Mouse (Mus musculus) brown adipose tissue, adult 24 weeks (tissue): ENCODE results near the gene Dcaf5. TPM values are rescaled to one million over a fixed set of nuclear protein-coding genes. Genes with fewer than 3 reads are reported as not detected.

Source experiments
- H3K27ac ChIP-seq: fragments of 200-500 bp; replicated peaks from 2 replicates; pipeline ENCODE4 v1.5.1; 2012; ENCODE audit warnings: low read depth, mild to moderate bottlenecking, low read length
- H3K4me1 ChIP-seq: fragments of 200-500 bp; 2 replicates; pipeline ENCODE4 v1.6.1; 2012; ENCODE audit warnings: low read length, mixed read lengths; ENCODE audit not compliant: control insufficient read depth, insufficient read depth, insufficient read length
- H3K4me3 ChIP-seq: fragments of 200-500 bp; 2 replicates; pipeline ENCODE4 v1.5.1; 2012; ENCODE audit warnings: low read depth, mild to moderate bottlenecking, low read length, moderate library complexity; ENCODE audit not compliant: insufficient read depth
- polyA plus RNA-seq: library from polyadenylated mRNA; stranded (reverse); fragments of >200 nt; gene quantifications from 2 replicates; pipeline ENCODE4 v1.2.4, GENCODE M21; 2012; ENCODE audit not compliant: missing spikeins, insufficient read depth, insufficient read length

The Dcaf5 gene
- polyA plus RNA-seq, 1 experiment: 15.5 TPM

DNA sequence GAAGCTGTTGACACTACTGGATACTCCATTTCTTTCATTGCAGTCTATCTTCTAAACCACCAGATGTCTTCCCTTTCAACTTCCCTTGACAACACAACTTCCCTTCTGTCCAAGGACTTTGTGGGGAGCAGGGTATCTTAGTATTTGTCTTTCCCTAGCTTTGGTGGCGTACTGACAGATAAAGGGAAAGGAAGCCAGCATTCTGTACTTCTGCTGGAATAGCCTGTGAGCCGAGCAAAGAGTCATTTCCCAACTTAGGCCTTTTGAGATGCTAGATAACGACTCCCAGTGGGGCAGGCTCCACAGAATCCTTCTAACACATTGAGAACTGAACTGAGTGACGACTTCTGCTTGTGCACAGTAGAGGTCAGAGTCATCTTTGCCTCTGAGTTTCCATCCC, 102.2 kb downstream of the Dcaf5 start:
- Histone ChIP-seq H3K27ac (no peak overlapping the region), H3K4me1 (peaks cover 11% of the 10 kb centered on the region), H3K4me3 (no peak overlapping the region)

GRCm38 (mm10) chr12:80331634-80332033, 104.8 kb downstream of the Dcaf5 start:
- H3K27ac ChIP-seq: no peak overlapping the region
- peaks cover 10% of the 10 kb centered on the region; the same call in 1 of the 2 replicates for H3K4me1 ChIP-seq
- H3K4me3 ChIP-seq: no peak overlapping the region

DNA sequence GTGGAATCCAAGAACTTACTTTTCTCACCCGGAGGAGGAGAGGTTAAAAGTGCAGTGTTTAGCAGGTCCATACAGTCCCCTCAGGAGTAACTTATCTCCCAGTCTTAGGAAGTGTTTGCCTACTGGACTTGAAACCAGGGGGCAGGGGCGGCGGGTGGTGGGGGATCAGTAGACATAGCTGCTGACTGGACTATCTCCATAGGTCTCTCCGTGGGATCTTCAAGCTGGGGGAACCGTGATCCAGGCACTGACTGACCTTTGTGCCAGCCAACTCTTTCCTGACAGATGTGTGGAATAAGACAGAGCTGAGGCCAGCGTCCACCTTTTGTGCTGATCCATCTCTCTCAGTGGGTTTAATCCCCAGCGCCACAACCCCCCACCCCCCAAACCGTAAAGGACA, 105.6 kb downstream of the Dcaf5 start:
- no peak overlapping the region for H3K4me3 ChIP-seq
- H3K4me1 ChIP-seq: peaks cover 14% of the 10 kb centered on the region; the same call in 1 of the 2 replicates
- no peak overlapping the region for H3K27ac ChIP-seq

GRCm38 (mm10) chr12:80329641-80330040, 106.8 kb downstream of the Dcaf5 start:
- Histone ChIP-seq H3K4me3 (no peak overlapping the region), H3K4me1 (peaks cover 22% of the 10 kb centered on the region), H3K27ac (no peak overlapping the region)

DNA sequence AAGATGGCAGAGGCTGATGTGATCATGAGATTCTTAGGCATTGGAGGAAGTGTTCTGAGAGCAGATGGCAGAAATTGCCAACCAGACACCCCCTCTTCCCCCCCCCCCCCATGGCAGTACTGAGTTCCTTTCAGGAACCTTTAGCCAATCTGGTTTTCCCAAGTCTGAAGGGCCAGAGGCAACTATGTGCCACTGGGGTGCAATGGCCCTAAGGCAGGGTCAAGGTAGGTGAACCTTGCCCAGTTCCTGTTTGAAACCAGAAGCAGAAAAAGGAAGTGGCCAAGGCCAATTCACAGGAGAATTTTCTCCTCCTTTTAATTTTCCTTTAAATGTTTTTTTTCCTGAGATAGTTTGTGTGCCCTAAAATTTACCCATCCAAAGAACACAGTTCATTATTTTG, 110.4 kb downstream of the Dcaf5 start:
- no peak overlapping the region for H3K4me3 ChIP-seq
- H3K27ac ChIP-seq: no peak overlapping the region
- peaks cover 23% of the 10 kb centered on the region for H3K4me1 ChIP-seq

DNA sequence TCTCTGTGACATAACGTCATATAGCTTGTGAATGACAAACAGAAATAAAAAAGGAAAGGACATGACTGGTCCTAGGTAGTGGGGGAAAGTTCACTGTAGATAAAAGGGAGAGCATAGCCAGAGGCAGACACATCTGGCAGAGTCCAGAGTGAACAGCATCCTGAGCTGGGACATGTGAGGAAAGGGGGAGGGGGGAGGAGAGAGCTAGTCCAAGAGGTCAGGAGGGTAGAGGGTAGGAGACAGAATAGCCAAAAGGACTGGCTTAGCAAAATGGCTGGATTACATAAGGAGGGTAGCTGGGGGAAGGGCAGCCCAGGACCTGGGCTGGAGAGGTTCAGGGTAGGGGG, 111.6 kb downstream of the Dcaf5 start:
- H3K4me1 ChIP-seq: peaks cover 27% of the 10 kb centered on the region
- H3K4me3 ChIP-seq: no peak overlapping the region
- H3K27ac ChIP-seq: peak overlapping the region; percentile 82

GRCm38 (mm10) chr12:80324051-80324784, 112.2 kb downstream of the Dcaf5 start:
- H3K27ac ChIP-seq: peak overlapping the region; percentile 82
- H3K4me3 ChIP-seq: no peak overlapping the region
- peaks cover 29% of the 10 kb centered on the region for H3K4me1 ChIP-seq

GRCm38 (mm10) chr12:80323371-80324050, 112.9 kb downstream of the Dcaf5 start:
- H3K27ac ChIP-seq: peak overlapping the region; percentile 82; the same call in 1 of the 2 replicates
- H3K4me3 ChIP-seq: no peak overlapping the region
- H3K4me1 ChIP-seq: peaks cover 29% of the 10 kb centered on the region

GRCm38 (mm10) chr12:80322494-80322893, 113.9 kb downstream of the Dcaf5 start:
- H3K27ac ChIP-seq: no peak overlapping the region
- peaks cover 29% of the 10 kb centered on the region for H3K4me1 ChIP-seq
- no peak overlapping the region for H3K4me3 ChIP-seq

DNA sequence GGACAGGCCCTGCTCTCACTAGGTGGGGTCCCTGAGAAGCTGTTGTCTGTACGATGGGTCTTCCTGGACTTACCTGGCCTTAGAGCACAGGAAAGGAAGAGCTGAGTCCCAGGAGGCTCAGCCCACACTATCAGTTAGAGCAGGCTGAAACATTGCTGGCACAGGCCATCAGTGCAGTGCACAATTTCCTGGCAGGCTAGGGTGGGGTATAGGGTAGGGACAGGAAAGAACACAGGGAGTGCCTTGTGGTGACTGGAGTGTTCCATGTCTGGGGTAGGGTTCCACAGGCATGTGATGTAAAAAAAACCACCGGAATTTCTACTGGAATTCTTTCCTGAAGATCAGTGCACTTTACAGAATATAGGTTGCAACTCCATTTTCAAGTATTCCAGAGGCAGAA, 117.3 kb downstream of the Dcaf5 start:
- Histone ChIP-seq H3K4me3 (no peak overlapping the region), H3K27ac (peak overlapping the region; percentile 50; the same call in 1 of the 2 replicates), H3K4me1 (peaks cover 7% of the 10 kb centered on the region; the same call in 1 of the 2 replicates)

DNA sequence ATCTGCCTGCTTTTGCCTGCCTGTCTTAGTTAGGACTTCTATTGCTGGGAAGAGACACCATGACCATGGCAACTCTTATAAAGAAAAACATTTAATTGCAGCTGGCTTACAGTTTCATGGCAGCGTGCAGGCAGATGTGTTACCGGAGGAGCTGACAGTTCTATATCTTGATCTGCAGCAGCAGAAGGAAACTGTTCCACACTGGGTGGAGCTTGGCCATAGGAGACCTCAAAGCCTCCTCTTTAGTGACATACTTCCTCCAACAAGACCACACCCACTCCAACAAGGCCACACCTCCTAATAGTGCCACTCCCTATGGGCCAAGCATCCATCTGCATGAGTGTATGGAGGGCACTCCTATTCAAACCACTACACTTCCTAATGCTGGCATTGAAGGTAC, 121.1 kb downstream of the Dcaf5 start:
- peaks cover 6% of the 10 kb centered on the region; the same call in 1 of the 2 replicates for H3K4me1 ChIP-seq
- no peak overlapping the region for H3K4me3 ChIP-seq
- H3K27ac ChIP-seq: no peak overlapping the region

GRCm38 (mm10) chr12:80311959-80312669, 124.3 kb downstream of the Dcaf5 start:
- Histone ChIP-seq H3K4me1 (no peaks in the 10 kb centered on the region), H3K27ac (no peak overlapping the region)

GRCm38 (mm10) chr12:80307556-80307955, 128.8 kb downstream of the Dcaf5 start:
- Histone ChIP-seq H3K27ac (no peak overlapping the region), H3K4me3 (no peak overlapping the region), H3K4me1 (no peaks in the 10 kb centered on the region)

More at GRCm38 (mm10) chr12:80311959-80312669, 124.3 kb downstream of the Dcaf5 start:
- H3K4me3 ChIP-seq: no peak overlapping the region

DNA sequence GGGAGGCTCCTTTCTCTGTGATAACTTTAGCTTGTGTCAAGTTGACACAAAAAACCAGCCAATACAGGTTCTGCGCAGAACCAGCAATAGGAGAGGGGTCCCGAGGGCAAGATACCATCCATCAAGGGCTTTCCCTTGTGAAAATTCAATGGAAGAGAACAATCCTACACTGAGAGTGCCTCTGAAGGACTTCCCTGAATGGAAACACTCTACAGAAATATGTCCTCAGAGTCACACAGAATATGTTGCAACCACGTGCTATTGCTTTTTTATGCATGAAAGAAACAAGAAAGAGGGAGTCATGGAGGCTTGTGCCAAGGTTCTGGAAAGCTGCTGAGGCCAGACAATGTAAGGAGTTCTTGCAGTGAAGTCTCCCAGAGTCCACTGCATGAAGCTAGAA, 131.9 kb downstream of the Dcaf5 start:
- H3K27ac ChIP-seq: no peak overlapping the region
- no peaks in the 10 kb centered on the region for H3K4me1 ChIP-seq
- no peak overlapping the region for H3K4me3 ChIP-seq

GRCm38 (mm10) chr12:80300833-80301456, 135.5 kb downstream of the Dcaf5 start:
- H3K4me1 ChIP-seq: no peaks in the 10 kb centered on the region
- H3K4me3 ChIP-seq: no peak overlapping the region
- H3K27ac ChIP-seq: no peak overlapping the region
